Mouse (Mus musculus) kidney, postnatal 14 days (tissue): ENCODE measurements at regions not wholly inside any gene's neighbourhood (a gene's known extent, or its start where the extent isn't known, plus 50 kb on each side); places are given as distances from the start of the nearest gene placed in this dataset.

Experiments used
- DNase-seq: peaks from one replicate; pipeline ENCODE4 v3.0.0; 2022; ENCODE audit warnings: mixed read lengths

DNA sequence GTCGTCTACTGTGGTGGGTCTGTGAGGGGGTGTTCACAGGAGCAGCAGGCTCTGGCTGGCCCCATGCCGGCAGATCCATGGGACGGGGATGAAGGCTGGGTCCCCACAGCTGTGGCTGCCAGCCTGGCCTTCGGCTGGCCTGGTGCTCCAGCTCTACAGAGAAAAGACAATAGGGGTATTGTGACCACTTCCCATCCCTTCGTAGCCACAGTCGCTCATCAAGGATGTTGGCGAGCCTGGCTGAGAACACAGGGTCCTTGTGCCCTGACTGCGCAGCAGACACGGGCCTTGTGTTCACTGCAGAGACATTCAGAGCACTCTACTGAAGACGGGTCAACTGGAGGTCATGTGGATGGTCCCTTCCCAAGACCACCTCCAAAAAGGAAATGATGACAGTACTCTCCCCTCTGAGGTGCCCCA lies 102.4 kb upstream of the 1700021F07Rik start:
- DNase-seq, result no peak

- no peak for DNase-seq
Measured at GRCm38 (mm10) chr2:173420481-173420880, 101.9 kb upstream of the 1700021F07Rik start.

DNA sequence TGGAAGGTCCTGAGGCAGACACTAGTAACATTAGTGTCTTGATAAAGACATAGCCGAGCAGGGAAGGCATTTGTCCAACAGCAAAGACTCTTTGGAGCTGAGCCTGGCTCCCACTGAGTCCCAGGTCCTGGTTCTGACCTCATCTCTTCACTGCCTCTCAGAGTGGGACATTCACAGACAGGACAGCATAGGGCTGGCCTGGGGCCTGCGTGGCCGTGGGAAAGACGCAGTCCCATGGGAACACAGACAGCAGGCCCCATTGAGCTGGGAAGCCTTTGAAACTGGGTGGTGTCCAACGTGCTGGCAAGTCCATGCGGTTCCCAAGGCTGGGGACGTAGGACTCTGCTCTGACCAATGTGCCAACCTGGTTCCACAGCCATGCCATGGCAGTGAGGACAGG lies 97.5 kb upstream of the 1700021F07Rik start:
- no peak for DNase-seq

DNA sequence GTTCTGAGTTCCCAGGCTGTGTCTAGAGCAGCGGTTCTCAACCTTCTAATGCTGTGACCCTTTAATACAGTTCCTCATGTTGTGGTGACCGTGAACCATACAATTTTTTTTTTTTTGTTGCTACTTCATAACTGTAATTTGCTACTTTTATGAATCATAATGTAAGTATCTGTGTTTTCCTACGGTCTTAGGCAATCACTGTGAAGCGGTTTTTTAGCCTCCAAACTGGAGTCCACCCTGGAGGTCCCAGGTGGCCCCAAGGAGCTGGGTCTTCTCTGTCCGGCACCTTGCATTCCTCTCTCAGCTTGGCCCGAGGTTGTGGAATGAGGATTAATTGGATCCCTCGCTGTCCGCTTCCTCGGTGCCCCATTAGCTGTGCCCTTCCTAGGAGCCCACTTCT lies 96.6 kb upstream of the 1700021F07Rik start:
- DNase-seq, result no peak

GRCm38 (mm10) chr2:173426191-173427065 lies 96.0 kb upstream of the 1700021F07Rik start:
- DNase-seq, result no peak

DNA sequence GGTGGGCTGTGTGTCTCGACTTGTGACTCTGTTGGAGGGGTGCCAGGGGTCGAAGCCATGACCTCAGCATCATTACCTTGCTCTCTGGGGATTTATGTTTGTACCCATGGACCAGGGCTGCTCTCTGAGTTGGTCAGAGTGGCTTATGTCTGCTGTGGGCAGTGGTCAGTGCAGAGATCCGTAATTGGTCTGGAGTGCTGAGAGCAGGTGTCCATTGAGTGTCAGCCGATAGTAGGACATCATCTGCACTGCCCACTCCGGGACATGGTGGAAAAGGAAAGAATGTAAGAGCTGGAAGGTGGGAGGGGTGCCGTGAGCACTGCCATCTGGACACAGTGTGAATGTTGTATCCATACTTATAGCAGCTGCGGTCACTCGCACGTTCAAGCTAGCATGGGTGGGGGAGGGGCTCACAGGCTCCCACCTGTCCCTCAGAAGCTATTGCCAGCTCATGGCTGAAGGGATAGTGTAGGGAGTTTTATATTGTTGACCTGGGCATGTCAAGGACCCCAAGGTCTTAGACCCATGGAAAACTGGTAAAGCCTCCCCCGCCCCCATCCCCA lies 94.4 kb upstream of the 1700021F07Rik start:
- DNase-seq, result no peak

DNA sequence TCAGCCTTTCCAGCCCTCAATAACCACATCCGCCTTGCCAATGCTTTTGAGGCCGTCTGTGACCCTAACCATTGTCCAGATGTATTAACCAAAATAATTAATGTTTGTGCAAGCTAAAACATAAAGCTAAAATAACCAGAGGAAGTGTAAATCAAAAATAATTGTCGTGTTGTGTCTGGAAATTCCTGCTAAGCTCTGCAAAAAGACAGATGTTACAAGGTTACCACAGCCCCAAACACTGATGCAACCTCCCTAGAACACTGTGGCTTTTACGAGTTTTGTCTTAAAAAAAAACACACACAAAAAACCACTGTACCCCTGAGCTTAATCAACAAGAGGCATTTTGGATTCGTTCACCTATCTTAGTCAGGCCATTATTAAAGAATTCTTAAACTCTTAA lies 90.5 kb upstream of the 1700021F07Rik start:
- DNase-seq, result no peak

- DNase-seq, result peak; percentile 31
Measured at GRCm38 (mm10) chr2:173432258-173432657, 90.1 kb upstream of the 1700021F07Rik start.

DNA sequence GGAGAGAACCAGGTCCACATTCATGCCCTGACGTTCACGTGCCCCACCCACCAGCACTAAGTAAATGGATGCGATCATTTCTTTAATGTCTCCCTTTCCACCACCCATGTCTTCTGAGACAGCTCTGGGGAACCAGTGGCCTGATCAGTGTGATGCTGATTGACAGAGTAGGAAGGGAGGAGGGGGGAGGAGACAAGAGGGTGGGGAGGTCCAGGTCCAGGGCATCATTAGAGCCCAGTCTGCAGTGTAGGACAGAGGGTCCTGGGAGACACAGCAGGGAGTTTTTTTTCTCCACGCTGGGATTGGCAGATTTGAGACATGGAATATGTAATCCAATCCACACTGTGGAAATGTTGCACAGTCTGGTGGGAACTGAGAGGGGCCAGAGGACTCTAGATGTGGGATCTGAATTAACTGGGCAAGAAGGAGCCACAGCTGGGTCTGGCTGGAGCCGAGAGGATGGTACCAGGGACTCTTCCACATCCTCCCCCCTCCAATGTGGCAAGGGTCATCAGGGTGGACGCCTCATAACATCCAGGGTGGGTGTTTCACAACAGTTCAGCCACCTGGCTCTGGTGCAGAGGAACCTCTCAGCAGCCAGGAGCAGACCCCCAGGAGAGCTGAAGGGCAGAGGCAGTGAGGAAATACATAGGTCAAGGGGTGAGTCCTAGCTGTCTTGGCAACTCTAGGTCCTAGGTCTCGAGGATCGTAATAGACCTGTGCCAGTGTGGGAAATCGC lies 89.3 kb upstream of the 1700021F07Rik start:
- no peak for DNase-seq

- no peak for DNase-seq
Measured at GRCm38 (mm10) chr2:173436580-173436979, 85.8 kb upstream of the 1700021F07Rik start.

GRCm38 (mm10) chr2:173439031-173439430 lies 83.4 kb upstream of the 1700021F07Rik start:
- no peak for DNase-seq

GRCm38 (mm10) chr2:173442056-173442455 lies 80.3 kb upstream of the 1700021F07Rik start:
- DNase-seq, result no peak

DNA sequence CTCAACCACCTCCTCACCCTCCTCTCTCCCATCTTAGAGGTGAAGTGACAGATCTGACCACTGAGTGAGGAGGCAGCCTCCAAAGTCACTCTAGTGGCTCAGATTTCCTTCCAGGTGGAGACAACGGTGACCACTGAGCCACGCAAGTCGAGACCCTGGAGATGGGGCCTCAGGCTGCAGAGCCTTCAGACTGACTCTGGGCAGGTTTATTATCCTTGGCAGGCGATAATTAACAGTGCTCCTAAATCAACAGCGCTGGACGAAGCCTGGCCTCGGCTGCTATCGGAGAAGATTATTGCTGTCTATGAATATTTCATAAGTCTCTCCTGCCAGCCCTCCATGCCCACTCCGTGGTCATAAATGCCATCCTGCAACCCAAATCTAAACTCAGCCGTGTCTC lies 79.1 kb upstream of the 1700021F07Rik start:
- no peak for DNase-seq

GRCm38 (mm10) chr2:173444386-173444785 lies 78.0 kb upstream of the 1700021F07Rik start:
- DNase-seq, result no peak

GRCm38 (mm10) chr2:173445039-173445438 lies 77.3 kb upstream of the 1700021F07Rik start:
- DNase-seq, result no peak

DNA sequence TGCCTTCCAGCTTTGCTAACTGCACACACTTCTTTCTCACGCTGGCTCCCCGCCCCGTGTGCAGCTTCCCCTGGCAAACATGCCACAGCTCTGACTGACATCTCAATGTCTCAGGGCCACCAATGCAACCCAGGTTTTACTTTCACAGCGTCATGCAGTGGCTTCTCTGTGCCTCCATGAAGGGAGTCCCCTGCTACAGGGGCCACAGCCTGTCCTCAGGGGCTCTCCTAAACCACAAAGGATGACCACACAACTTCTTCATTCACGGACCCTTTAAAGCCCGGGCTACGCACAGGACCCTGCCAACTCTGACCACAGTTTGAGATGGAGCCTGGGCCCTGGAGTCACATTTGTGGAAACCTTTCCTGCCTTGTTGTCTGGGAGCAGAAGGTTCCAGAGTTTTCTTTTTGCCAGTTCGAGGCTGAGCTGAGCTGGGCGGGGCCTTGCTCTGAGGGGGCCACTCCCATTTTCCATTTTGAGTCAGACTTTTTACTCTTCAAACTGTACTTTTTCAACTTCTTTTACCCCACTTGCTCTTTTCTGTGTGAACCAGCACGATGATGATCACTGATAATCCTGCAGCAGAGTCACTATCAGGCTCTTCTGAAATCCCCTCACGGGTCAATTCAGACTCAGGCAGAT lies 73.7 kb upstream of the 1700021F07Rik start:
- DNase-seq, result no peak

DNA sequence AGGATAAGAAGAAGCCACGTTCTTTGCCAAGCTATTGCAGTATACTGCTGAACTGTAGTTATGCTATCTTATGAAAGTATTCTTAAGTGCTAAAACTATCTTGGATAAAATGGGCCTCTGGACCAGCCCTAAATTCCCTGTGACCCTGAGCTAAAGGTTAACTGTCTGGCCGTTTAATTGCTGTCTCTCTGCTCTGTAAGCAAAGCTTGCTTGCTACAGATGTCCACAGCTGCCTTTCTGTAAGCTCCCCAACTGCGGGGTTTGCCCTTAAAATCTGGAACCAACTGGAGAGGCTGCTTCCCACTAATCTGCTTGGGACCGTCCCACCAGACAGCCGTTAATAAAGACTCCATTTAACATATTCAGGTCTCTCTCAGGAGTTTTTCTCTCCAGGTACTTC lies 73.2 kb upstream of the 1700021F07Rik start:
- DNase-seq, result peak; percentile 84

DNA sequence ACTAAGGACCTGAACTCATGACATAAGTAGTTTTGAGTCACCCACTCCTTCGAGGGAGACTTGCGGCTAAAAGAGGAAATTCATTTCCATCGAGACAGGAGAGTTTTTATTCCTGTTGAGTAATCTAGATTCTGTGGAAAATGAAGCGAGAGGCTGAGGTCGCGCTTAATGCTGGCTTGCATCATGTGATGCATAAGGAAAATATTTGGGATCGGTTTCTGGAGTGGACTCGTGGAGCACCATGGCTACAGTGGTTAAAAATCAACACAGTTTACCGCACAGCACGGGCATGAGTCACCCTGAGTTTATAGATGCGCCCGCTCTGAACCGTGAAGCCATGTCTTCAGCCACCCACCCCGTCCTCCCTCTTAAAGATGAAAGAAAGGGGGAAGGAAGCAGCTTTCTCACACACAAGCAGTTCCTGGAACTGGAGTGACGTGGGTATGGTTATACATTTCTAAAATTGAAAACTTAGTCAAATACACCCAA lies 70.3 kb upstream of the 1700021F07Rik start:
- peak; percentile 19 for DNase-seq

DNA sequence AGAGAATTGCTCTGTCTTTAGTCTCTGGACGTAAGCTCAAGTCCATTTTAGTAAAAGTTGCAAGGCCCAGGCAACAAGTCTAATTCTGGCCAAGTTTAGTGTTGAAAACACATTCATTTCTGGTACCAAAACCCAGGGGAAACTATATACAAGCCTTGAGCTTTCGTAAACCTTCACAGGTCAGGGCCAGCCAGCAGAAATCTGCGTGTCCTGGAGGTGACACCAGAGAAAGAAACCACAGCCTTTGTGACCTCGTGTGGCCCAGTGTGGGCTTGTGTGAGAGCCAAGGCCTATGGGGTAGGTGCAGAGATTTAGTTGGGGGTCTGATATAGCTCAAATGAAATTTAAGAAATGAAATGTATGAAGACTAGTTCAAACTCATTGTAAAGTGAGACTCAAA lies 69.6 kb upstream of the 1700021F07Rik start:
- no peak for DNase-seq

- DNase-seq, result peak; percentile 46
Measured at GRCm38 (mm10) chr2:173453569-173454405, 68.6 kb upstream of the 1700021F07Rik start.

DNA sequence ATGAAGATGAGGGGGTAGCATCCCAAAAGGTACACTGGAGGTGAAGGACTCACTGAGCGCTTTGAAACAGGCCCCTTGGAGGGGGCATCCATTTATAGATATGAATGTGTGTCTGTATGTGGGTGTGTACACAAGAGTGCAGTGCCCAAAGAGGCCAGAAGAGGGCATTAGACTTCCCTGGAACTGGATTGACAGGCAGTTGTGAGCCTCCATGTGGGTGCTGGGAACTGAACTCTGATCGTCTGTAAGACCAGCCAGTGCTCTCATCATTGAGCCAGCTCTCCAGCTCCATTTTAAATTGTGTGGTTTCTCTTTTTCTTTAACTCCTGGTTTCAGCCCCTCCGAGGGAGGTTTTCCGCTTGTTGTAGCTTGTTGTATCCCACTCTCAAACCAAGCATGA lies 67.6 kb upstream of the 1700021F07Rik start:
- no peak for DNase-seq

DNA sequence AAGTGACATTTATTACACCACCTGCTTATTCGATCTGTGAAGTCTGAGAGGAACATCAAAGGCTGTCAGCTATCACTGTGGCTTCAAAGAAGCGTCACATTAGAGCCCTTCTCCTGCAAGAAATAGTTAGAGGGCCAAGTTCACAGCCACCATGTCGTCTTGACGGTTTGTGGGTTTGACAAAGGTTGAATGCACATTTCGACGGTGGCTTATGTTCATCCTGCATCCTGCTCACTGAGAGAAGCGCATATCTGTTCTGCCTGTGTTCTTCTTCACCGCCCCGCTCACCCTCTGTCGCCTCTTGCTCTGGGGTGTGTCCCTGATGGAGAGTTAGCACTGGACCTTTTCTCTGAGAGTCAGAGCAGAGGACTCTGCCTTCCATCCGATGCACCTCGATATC lies 67.2 kb upstream of the 1700021F07Rik start:
- DNase-seq, result no peak
